Mouse (Mus musculus): ENCODE results near the gene Gal3st1. TPM values are rescaled to one million over a fixed set of nuclear protein-coding genes. Genes with fewer than 3 reads are reported as not detected.

Gene Gal3st1
- total RNA-seq, 2 experiments from 2014 or later, result 0.12 to 0.36 TPM

GRCm38 (mm10) chr11:4031126-4031941 is 47.9 kb downstream of the Gal3st1 start, which contains the start of gene Sec14l4:
TSS of gene Sec14l4 (plus strand) at chr11:4031462.
- intact Hi-C loops (cut with DNase I), result no loop called here
- DNase-seq, result no peak

- intact Hi-C loops (cut with DNase I), result no loop called here
- DNase-seq, result no peak
Observed at GRCm38 (mm10) chr11:4031961-4032360, 48.5 kb downstream of the Gal3st1 start.

- intact Hi-C loops (cut with DNase I), result no loop called here
- DNase-seq, result no peak
Observed at GRCm38 (mm10) chr11:4033471-4033870, 50.0 kb downstream of the Gal3st1 start.

GRCm38 (mm10) chr11:4034169-4034568 is 50.7 kb downstream of the Gal3st1 start:
- intact Hi-C loops (cut with DNase I), result no loop called here
- no peak for DNase-seq

- intact Hi-C loops (cut with DNase I), result no loop called here
- peak; percentile 14 to 31 for DNase-seq
Observed at GRCm38 (mm10) chr11:4035116-4035892, 51.9 kb downstream of the Gal3st1 start.

- no peak for DNase-seq
Observed at GRCm38 (mm10) chr11:4035916-4036315, 52.5 kb downstream of the Gal3st1 start.

GRCm38 (mm10) chr11:4036365-4037084 is 53.1 kb downstream of the Gal3st1 start:
- no peak for DNase-seq
- intact Hi-C loops (cut with DNase I), result no loop called here

More at GRCm38 (mm10) chr11:4035916-4036315, 52.5 kb downstream of the Gal3st1 start:
- intact Hi-C loops (cut with DNase I), result no loop called here

- intact Hi-C loops (cut with DNase I), result no loop called here
- no peak for DNase-seq
Observed at GRCm38 (mm10) chr11:4039951-4040350, 56.5 kb downstream of the Gal3st1 start.

- DNase-seq, result no peak
- intact Hi-C loops (cut with DNase I), result no loop called here
Observed at GRCm38 (mm10) chr11:4041123-4041625, 57.7 kb downstream of the Gal3st1 start.

- intact Hi-C loops (cut with DNase I), result no loop called here
Observed at GRCm38 (mm10) chr11:4043081-4043480, 59.6 kb downstream of the Gal3st1 start.

GRCm38 (mm10) chr11:4046526-4046925 is 63.1 kb downstream of the Gal3st1 start:
- DNase-seq, result peak; percentile 25 to 39
- intact Hi-C loops (cut with DNase I), result no loop called here

More at GRCm38 (mm10) chr11:4043081-4043480, 59.6 kb downstream of the Gal3st1 start:
- no peak for DNase-seq

- DNase-seq, result no peak
- intact Hi-C loops (cut with DNase I), result no loop called here
Observed at GRCm38 (mm10) chr11:4047766-4048165, 64.3 kb downstream of the Gal3st1 start.

- no peak for DNase-seq
- intact Hi-C loops (cut with DNase I), result no loop called here
Observed at GRCm38 (mm10) chr11:4048438-4048837, 65.0 kb downstream of the Gal3st1 start.

Other genes with a start within 250 kb of the Gal3st1 start
- 1 to 10 TPM; 5.6 to 6.1 TPM for gene Osbp2, start 119.7 kb upstream of the Gal3st1 start, total RNA-seq (2021)
- under 1 TPM; 0.32 to 0.38 TPM for gene 4921536K21Rik, start 88.5 kb upstream of the Gal3st1 start, total RNA-seq (2021)
- gene Dusp18, start 88.4 kb upstream of the Gal3st1 start, total RNA-seq (2021), result 10 to 100 TPM; 30.3 to 41.9 TPM
- 1 to 10 TPM; 4.3 to 4.7 TPM for gene Slc35e4, start 69.0 kb upstream of the Gal3st1 start, total RNA-seq (2021)
- 10 to 100 TPM; 50.3 to 50.9 TPM for gene Tcn2, start 51.5 kb upstream of the Gal3st1 start, total RNA-seq (2021)
- gene Pes1, start 19.7 kb upstream of the Gal3st1 start, total RNA-seq (2021), result 10 to 100 TPM; 31.8 to 34.0 TPM
- not detected for gene 4930556J24Rik, start 6.9 kb upstream of the Gal3st1 start, total RNA-seq (2021)
- under 1 TPM in 1 of 2 experiments, not detected in 1; 0.34 TPM for gene Sec14l4, start 47.8 kb downstream of the Gal3st1 start, total RNA-seq (2021)
- under 1 TPM in 1 of 2 experiments, not detected in 1; 0.74 TPM for gene Sec14l3, start 81.2 kb downstream of the Gal3st1 start, total RNA-seq (2021)
- gene Mtfp1, start 111.8 kb downstream of the Gal3st1 start, total RNA-seq (2021), result 10 to 100 TPM; 80.7 to 82.0 TPM
- gene Sec14l2, start 139.8 kb downstream of the Gal3st1 start, total RNA-seq (2021), result 1 to 10 TPM; 1.3 to 1.4 TPM
- gene Rnf215, start 151.6 kb downstream of the Gal3st1 start, total RNA-seq (2021), result 10 to 100 TPM; 17.3 to 18.9 TPM
- gene Ccdc157, start 176.7 kb downstream of the Gal3st1 start, total RNA-seq (2021), result 1 to 10 TPM; 5.8 to 8.0 TPM
- 10 to 100 TPM; 45.6 to 54.6 TPM for gene Sf3a1, start 176.7 kb downstream of the Gal3st1 start, total RNA-seq (2021)
- 10 to 100 TPM; 12.3 to 12.6 TPM for gene Tbc1d10a, start 203.2 kb downstream of the Gal3st1 start, total RNA-seq (2021)
- gene Castor1, start 234.6 kb downstream of the Gal3st1 start, total RNA-seq (2021), result 10 to 100 TPM in 1 of 2 experiments, 1 to 10 TPM in 1; 7.9 to 10.4 TPM

Measured in heart, postnatal 10 days (tissue).